Mouse (Mus musculus) ovary, postnatal 10 days (tissue): Measurements from ENCODE around the gene Ift140.

Experiments
- DNase-seq: peaks from one replicate; pipeline ENCODE4 v3.0.0; 2022; ENCODE audit warnings: low spot score

The Ift140 gene

DNA sequence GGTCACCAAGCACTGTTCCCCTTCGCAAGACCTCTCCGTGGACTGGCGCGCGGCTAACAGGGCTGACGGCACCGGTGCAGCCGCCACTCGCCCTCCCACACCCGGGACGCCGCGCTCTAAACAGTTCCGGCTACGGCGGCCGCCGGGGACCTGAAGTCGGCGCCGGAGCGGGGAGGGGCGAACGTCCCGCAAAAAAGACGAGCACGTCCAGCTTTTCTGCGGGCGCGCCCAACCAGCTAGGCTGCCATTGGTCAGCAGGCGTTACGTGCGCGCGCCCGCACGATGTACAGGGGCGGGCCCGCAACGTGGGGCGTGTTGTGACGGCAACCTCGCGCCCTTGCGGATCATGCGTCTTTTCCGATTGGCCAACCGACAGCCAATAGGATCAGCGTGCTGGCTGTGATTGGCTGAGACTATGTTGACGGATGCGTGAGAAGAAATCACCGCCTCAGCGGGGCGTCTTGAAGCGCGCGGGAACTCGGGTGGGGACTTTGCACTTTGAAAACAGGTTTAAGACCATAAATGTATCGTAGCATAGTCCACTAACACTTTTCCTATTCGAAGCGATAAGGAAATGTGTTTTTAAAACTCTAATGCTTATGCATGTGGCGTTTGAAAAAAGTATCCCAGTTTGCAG lies at the start of gene Ift140, which contains the start of gene Cramp1l:
Gene Ift140 (plus strand): TSS at position 431 of the 637 bp plus-strand sequence.
Gene Cramp1l (minus strand): TSS at position 134 of the 637 bp plus-strand sequence.
- peak; percentile 93 for DNase-seq

- no peak for DNase-seq
These were observed 28.7 kb upstream of the Ift140 start for GRCm38 (mm10) chr17:24987221-24987620.

DNA sequence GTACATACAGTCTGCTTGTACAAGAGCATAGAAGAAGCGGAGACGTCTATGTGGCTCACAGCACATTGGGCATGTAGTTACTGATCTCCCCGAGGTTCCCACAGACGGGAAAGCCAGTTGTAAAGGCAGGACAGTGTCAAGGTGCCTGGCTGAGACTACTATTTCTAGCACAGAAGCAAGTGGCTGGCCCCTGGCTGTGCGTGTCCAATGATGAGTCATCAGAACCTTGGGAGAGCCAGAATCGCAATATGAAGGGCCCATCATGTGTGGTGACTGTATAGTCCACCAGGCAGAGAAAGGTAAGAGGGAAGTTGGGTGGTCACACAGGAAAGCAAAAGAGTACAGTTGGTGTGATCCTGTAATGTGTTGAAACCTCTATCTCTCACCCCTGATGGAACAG lies 21.2 kb upstream of the Ift140 start:
- no peak for DNase-seq

DNA sequence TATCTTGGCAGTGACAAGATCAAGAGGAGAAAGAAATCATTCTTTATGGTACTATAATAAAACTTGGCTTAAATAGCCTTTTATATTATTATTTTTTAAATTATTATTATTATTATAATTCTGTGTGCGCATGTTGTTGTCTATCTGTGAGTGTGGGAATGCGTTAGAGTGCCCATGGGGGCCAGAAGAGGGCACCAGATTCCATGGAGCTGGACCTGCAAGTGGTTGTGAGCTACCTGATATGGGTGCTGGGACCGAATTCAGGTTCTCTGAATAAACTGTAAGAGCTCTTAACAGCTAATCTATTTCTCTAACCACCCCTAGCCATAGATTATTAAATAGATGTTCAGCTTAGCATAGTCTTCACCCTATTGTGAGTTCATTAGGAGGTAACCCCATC lies 10.8 kb upstream of the Ift140 start:
- no peak for DNase-seq

- DNase-seq = no peak
These were observed 8.4 kb upstream of the Ift140 start for GRCm38 (mm10) chr17:25007480-25007879.

GRCm38 (mm10) chr17:25013606-25014501 lies 2.0 kb upstream of the Ift140 start:
- DNase-seq = peak; percentile 29

DNA sequence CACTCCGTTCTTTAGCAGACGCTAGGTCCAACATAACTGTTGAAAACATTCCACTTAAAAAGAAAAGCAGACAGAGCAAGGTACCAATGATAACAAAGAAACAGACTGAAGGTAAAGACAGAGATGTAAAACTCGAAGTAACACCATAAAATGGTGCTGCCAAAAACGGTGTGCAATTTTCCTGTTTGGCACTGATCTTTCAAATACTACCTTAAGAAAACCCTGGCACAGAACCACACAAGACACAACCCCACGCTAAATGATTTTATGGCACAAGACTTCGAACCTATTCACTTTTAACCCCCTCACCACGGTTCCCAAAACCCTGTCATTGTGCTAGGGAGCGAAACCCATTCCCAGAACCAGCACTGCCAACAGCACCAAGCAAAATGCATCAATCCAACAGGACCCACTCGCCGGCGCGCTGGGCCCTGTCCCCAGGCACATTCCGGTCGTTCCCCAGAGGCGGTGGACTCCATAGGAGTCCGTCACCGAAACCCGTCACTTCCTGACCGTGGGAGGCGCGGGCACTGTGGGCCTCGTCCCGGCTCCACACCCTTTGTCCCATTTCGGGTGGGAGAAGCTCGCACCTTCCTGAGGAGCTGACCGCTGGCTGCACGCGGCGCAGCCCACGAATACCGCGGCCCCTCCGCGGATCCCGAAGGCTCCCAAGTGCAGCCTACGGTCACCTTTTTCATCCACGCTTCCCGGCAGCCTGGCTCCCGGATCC lies 879 bp upstream of the Ift140 start:
- no peak for DNase-seq

GRCm38 (mm10) chr17:25016292-25017132 lies 627 bp downstream of the Ift140 start:
- DNase-seq = peak; percentile 21

- DNase-seq = no peak
These were observed 20.3 kb downstream of the Ift140 start for GRCm38 (mm10) chr17:25036183-25036582.

GRCm38 (mm10) chr17:25044879-25045278 lies 29.0 kb downstream of the Ift140 start:
- no peak for DNase-seq

- DNase-seq = no peak
These were observed 29.4 kb downstream of the Ift140 start for GRCm38 (mm10) chr17:25045281-25045680.

GRCm38 (mm10) chr17:25047143-25047542 lies 31.3 kb downstream of the Ift140 start:
- no peak for DNase-seq

GRCm38 (mm10) chr17:25053274-25053673 lies 37.4 kb downstream of the Ift140 start:
- no peak for DNase-seq

GRCm38 (mm10) chr17:25057041-25057440 lies 41.2 kb downstream of the Ift140 start:
- no peak for DNase-seq

DNA sequence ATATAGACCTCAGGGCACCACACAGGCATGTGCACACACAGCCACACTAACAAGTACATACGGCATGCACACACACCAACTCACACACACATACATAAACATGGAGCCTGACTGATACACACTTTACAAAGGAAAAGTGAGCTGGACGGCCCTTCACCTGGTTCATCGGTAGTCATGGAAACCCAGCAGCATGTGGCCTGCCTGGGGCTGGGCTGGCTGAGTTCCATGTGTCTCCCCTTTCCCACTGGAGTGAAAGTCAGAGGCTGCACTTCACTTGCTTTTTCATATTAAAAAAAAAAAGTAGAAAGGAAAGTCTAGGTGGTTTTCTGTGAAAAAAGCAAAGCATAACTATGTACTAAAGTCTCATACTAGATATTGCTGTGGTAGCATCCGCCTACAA lies 47.4 kb downstream of the Ift140 start:
- DNase-seq = no peak

DNA sequence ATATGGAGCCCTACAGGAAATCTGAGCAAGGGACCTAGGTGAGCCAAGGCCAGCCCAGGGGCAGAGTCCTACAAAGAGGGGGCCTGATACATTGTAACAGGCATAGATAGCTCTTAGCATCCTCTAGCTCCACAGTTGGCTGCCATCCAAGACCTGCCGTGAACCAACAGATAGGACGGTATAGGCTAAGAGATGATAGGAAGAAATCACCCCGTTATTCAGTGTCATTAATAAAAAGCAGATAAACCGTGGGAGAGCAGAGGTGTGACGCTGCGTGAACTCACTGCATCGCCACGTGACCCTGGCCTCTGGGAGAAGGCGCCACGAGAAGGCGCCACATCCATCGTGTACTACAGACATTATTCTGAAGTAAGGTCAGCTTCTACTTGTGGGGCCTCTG lies 48.0 kb downstream of the Ift140 start:
- no peak for DNase-seq

DNA sequence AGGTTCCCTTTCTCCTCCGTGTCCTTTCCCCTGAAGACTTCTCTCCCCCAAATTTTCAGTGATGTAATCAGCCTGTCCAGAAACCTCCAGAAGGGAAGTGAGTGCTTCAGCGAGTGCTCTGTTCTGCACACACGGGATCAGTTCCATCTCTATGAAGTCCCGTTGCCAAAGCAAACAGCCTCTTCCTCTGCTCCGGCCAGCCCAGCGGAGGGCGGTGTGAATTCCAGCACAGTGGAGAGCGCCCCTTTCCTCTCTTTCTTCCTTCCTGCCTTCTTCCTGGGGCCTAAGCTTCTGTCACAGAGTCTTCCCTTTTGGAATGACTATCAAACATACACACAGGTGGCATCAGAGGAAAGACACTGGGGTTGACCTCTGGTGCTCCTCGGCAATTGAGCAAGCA lies 48.5 kb downstream of the Ift140 start:
- DNase-seq = no peak

DNA sequence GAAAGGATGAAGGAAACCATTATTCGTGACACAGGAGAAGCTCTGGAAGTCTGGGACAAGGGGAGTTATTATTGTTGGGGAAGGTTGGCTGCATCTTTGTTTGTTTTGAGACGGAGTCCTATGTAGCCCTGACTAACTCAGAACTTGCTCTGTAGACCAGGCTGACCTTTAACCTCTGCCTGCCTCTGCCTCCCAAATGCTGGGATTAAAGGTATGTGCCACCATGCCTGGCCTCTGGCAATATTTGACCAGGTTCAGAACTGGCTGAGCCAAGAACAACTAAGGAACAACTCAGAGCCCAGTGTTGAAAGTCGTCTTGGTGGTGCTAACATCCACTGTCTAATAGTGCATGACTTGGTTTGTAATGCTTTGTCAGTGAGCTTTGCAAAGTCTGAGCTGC lies 49.3 kb downstream of the Ift140 start:
- DNase-seq = no peak

GRCm38 (mm10) chr17:25066595-25066994 lies 50.7 kb downstream of the Ift140 start:
- DNase-seq = no peak

GRCm38 (mm10) chr17:25067442-25067851 lies 51.6 kb downstream of the Ift140 start:
- no peak for DNase-seq

DNA sequence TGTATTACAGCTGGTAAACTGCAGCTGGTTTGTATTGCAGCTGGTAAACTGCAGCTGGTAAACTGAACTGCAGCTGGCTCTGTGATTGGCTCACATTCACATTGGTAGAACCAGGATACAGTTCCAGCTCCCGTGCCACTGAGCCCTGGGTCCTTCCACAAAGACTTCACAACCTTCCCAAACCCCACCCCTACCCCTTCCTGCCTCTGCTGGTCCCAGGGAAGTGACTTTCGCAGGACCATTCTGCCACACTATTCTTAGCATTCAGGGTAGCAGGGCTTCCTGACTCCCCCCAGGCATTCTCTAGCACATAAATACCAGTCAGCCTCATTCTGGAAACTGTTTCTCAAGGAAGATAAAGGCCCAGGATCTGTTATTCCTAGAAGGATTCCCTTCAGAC lies 52.8 kb downstream of the Ift140 start:
- no peak for DNase-seq

GRCm38 (mm10) chr17:25076906-25077305 lies 61.0 kb downstream of the Ift140 start:
- no peak for DNase-seq
